Mouse (Mus musculus) forebrain, embryonic 11.5 days (tissue): Measurements from ENCODE around the gene D630003M21Rik. TPM values are rescaled to one million over a fixed set of nuclear protein-coding genes. Genes with fewer than 3 reads are reported as not detected.
A peak's percentile ranks its signal among the peaks of the same experiment; 100 is the strongest.

ENCODE experiments used
- ATAC-seq: fragments of 200-750 bp; cut with Nextera tagmentation; replicated peaks from 2 replicates; pipeline ENCODE4 v1.8.0; 2017; ENCODE audit warnings: moderate TSS enrichment; ENCODE audit not compliant: low FRiP score
- DNase-seq: peaks from one replicate; pipeline ENCODE4 v3.0.0-alpha.2; 2017; ENCODE audit warnings: low spot score
- H3K27ac ChIP-seq: fragments of 300-500 bp; sonication (generic); 2 replicates; pipeline ENCODE4 v1.5.1; 2014; ENCODE audit warnings: low read depth, low read length
- H3K27me3 ChIP-seq: fragments of 300-500 bp; sonication (generic); 2 replicates; pipeline ENCODE4 v1.6.1; 2014; ENCODE audit warnings: mild to moderate bottlenecking, low read length, mixed read lengths; ENCODE audit not compliant: control insufficient read depth, insufficient read depth
- H3K36me3 ChIP-seq: fragments of 300-500 bp; sonication (generic); 2 replicates; pipeline ENCODE4 v1.6.1; 2014; ENCODE audit warnings: mild to moderate bottlenecking, low read length, moderate library complexity, mixed read lengths; ENCODE audit not compliant: control insufficient read depth, insufficient read depth
- H3K4me1 ChIP-seq: fragments of 300-500 bp; sonication (generic); replicated peaks from 2 replicates; pipeline ENCODE4 v1.6.1; 2014; ENCODE audit warnings: low read length, mixed read lengths; ENCODE audit not compliant: control insufficient read depth, insufficient read depth
- H3K4me2 ChIP-seq: fragments of 300-500 bp; sonication (generic); 2 replicates; pipeline ENCODE4 v1.6.1; 2014; ENCODE audit warnings: low read depth, mild to moderate bottlenecking, low read length, moderate library complexity, mixed read lengths; ENCODE audit not compliant: severe bottlenecking
- H3K4me3 ChIP-seq: fragments of 300-500 bp; sonication (generic); 2 replicates; pipeline ENCODE4 v1.5.1; 2014; ENCODE audit warnings: low read depth, low read length
- H3K9ac ChIP-seq: fragments of 300-500 bp; sonication (generic); 2 replicates; pipeline ENCODE4 v1.6.1; 2014; ENCODE audit warnings: low read length
- H3K9me3 ChIP-seq: fragments of 300-500 bp; sonication (generic); 2 replicates; pipeline ENCODE4 v1.6.1; 2016; ENCODE audit warnings: low read length, mixed read lengths; ENCODE audit not compliant: control insufficient read depth
- WGBS: fragments of 180-500 bp; shearing (Covaris S2); extraction: QIAGEN DNeasy Blood & Tissue Kit; methylation state at CpG from one replicate; pipeline ENCODE4 v1.1.7; 2014; 5-methylcytosine and 5-hydroxymethylcytosine counted together
- polyA plus RNA-seq: library from polyadenylated mRNA; unstranded; fragments of >200 nt; fragmentation: Nextera tagmentation; extraction: Ambion mirVana; gene quantifications from 2 replicates; pipeline ENCODE4 v1.2.1, GENCODE M21; 2014

D630003M21Rik gene
- 2.7 and 2.9 TPM in 2 replicates for polyA plus RNA-seq

DNA sequence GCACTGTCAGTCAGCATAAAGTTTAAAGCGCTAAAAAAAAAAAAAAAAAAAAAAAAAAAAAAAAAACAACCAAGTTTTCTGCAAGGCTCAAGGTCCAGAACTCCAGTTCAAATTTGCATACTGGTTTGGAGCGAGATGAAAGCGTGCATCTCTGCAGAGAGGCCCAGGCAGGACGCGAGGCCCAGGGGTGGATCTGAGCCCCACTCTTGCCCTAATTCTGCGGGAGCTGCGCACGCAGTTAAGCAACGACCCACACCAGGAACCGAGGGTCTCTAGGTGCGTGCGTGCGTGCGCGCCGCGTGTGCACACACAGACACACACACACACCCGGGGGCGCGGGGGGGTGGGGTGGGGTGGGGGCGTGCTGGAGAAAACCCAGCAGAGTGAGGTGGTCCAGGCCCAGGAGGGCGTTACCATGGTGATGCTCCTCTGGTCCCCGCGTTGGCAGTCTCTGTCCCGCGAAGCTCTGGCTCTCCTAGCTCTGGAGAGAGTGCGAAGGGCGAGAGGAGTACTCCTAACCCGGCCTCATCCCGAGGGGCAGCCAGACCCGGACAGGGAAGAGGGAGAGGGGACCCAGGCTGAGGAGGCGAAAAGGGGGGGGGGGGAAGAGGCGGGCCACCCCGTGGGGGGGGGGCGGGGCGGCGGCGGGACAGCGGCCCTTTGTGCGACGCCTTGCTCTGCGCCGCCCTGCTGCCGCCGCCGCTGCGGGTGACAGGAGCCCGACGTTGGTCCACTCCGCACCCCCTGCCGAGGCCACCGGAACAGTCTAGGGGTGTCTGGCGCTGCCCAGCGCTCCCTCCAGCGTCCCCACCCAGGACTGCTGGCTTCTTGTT is at the start of gene D630003M21Rik:
TSS of gene D630003M21Rik (minus strand) at position 553 of the 833 bp plus-strand sequence.
- peaks cover 4% of the 10 kb centered on the region; the same call in 1 of the 2 replicates for H3K4me1 ChIP-seq
- ATAC-seq (peak; percentile 90), DNase-seq (peak; percentile 81)
- peak within 1 kb of the TSS; percentile 61 for H3K9ac ChIP-seq
- no peaks in the 10 kb centered on the region for H3K9me3 ChIP-seq
- under 1% methylated on average over 45 of the region's 55 CpGs for WGBS
- no peaks in the 10 kb centered on the region for H3K36me3 ChIP-seq
- H3K27ac ChIP-seq: no peak within 1 kb of the TSS
- H3K27me3 ChIP-seq: no peaks in the 10 kb centered on the region
- H3K4me3 ChIP-seq: peak within 1 kb of the TSS; percentile 37
- peak within 1 kb of the TSS; percentile 82 for H3K4me2 ChIP-seq

DNA sequence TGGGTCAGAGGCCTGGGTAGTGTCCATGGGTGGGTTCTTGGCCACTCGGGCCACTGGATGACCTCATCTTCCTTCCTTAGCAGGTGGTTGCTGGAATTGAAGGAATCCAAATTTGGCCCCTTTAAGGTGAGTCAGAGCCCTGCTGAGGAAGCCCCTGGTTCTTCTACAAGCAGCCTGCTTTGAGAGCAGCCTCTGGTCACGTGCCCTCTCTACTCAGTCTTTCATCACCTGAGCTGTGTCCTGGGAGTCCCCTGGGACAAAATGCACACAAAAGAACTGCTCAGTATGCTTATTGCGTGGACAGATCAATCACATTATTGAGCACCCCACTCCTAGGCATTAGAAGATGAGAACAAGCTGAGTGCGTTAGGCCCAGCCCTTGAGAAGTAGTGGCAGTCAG is 47.9 kb upstream of the D630003M21Rik start:
- H3K36me3 ChIP-seq: no peaks in the 10 kb centered on the region
- no peaks in the 10 kb centered on the region for H3K4me1 ChIP-seq
- H3K9me3 ChIP-seq: no peaks in the 10 kb centered on the region
- H3K4me2 ChIP-seq: no peak overlapping the region
- WGBS: 81% methylated on average over 4 of the region's 4 CpGs
- H3K4me3 ChIP-seq: no peak overlapping the region
- H3K9ac ChIP-seq: no peak overlapping the region
- ATAC-seq: no peak
- H3K27ac ChIP-seq: no peak overlapping the region
- no peaks in the 10 kb centered on the region for H3K27me3 ChIP-seq
- DNase-seq: no peak

DNA sequence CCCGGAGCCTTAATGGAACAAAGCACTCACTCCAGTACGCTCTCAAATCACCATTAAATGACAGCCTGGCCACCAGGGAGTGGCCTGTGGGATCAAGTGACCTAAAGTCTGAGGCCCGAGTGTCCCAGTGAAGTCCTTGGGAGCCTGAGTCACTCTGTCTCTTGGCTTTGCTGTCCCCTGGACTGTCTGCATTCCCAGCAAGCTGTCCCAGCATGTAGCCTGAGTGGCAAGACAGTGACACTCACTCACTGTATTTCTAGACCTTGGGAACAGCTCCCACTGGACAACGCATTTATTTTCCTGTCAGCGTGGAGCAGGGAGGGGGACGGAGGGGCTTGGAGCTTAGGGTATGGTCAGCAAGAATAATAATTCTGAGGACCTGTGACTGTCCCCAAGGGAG is 47.4 kb upstream of the D630003M21Rik start:
- ATAC-seq: no peak
- Histone ChIP-seq H3K9me3 (no peaks in the 10 kb centered on the region), H3K4me1 (no peaks in the 10 kb centered on the region), H3K4me2 (no peak overlapping the region), H3K36me3 (no peaks in the 10 kb centered on the region), H3K9ac (no peak overlapping the region), H3K27me3 (no peaks in the 10 kb centered on the region), H3K27ac (no peak overlapping the region), H3K4me3 (no peak overlapping the region)
- no peak for DNase-seq
- WGBS: 76% methylated on average over 6 of the region's 6 CpGs

DNA sequence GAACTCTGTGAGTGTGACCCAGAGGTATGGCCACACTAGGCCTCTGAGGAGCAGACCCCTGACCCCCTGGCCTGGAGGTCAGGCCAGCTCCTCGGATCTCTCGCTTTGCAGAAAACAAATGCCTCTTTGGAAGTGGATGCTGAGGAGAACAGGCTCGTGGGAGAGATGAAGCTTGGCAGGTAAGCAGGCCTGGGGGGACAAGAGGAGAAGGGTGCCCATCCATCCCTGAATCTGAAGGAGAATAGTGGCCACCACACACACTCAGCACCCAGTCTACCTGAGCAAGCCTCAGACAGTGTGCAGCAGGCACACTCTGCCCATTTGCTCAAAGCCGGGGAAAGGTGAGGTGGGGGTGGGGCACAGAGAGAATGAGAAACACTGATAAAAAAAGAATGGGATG is 46.8 kb upstream of the D630003M21Rik start:
- 70% methylated on average over 4 of the region's 4 CpGs for WGBS
- Histone ChIP-seq H3K4me3 (no peak overlapping the region), H3K4me2 (no peak overlapping the region), H3K27me3 (no peaks in the 10 kb centered on the region), H3K4me1 (no peaks in the 10 kb centered on the region), H3K9me3 (no peaks in the 10 kb centered on the region), H3K27ac (no peak overlapping the region), H3K9ac (no peak overlapping the region), H3K36me3 (no peaks in the 10 kb centered on the region)
- ATAC-seq: no peak
- DNase-seq: no peak

DNA sequence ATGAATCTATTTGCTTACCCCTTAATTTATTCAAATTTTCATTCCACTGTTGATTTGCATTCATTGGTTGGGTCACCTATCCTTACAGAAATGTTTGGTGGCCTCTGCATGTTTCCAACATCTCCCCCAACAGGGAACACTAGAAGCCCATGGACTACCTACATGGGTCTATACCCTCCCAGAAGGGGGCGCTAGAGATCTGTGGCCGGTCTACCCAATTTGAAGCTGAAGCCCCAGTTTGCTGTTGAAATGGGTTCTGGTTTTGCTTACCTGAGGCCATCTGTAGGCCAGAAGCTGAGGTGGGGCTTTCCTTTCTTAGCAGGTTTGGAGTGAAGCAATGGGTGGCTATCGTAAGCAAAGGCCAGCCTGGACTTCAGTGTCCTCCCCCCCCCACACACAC is 46.3 kb upstream of the D630003M21Rik start:
- H3K9ac ChIP-seq: no peak overlapping the region
- H3K27me3 ChIP-seq: no peaks in the 10 kb centered on the region
- ATAC-seq: no peak
- no peak overlapping the region for H3K27ac ChIP-seq
- WGBS: 93% methylated on average over 3 of the region's 3 CpGs
- H3K4me3 ChIP-seq: no peak overlapping the region
- DNase-seq: no peak
- no peaks in the 10 kb centered on the region for H3K36me3 ChIP-seq
- H3K9me3 ChIP-seq: no peaks in the 10 kb centered on the region
- no peak overlapping the region for H3K4me2 ChIP-seq
- H3K4me1 ChIP-seq: no peaks in the 10 kb centered on the region

DNA sequence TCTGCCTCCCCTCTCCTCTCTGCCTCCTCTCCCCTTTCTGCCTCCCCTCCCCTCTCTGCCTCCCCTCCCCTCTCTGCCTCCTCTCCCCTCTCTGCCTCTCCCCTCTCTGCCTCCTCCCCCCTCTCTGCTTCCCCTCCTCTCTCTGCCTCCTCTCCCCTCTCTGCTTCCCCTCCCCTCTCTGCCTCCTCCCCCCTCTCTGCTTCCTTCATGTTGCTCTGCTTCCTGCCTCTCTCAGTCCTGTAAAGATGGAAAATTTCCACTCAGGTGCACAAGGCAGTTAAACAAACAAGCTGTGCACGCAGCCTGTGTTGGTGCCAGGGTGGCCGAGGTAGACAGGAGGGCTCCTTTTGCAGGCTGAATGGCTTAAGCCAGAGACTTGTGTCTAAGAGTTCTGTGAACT is 44.6 kb upstream of the D630003M21Rik start:
- Histone ChIP-seq H3K36me3 (no peaks in the 10 kb centered on the region), H3K27ac (no peak overlapping the region), H3K9me3 (no peaks in the 10 kb centered on the region), H3K27me3 (no peaks in the 10 kb centered on the region), H3K4me1 (no peaks in the 10 kb centered on the region), H3K4me2 (no peak overlapping the region), H3K4me3 (no peak overlapping the region), H3K9ac (no peak overlapping the region)
- ATAC-seq: no peak
- 26% methylated on average over 2 of the region's 2 CpGs for WGBS
- peak; percentile 55 for DNase-seq

DNA sequence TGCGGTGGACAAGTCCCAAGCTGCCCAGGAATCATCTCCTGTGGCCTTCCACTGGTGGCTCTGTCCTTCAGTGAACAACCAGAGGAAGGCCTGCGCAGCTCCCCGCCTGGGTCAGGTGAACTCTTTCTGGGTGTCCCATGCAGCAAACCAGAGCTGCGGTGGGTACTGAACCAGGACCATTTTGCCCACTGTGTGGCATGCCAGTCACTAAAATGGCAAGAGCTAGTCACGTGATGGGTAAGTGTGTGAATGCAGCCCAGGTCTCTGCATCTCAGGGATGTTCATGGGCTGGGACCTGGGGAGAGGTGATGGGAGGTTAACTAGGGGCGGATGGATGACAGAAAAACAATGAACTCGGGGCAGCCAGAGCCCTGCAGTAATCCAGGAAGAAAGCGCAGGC is 41.0 kb upstream of the D630003M21Rik start:
- Histone ChIP-seq H3K9me3 (no peaks in the 10 kb centered on the region), H3K27ac (no peak overlapping the region), H3K4me3 (no peak overlapping the region), H3K4me2 (no peak overlapping the region), H3K4me1 (no peaks in the 10 kb centered on the region), H3K9ac (no peak overlapping the region), H3K36me3 (no peaks in the 10 kb centered on the region), H3K27me3 (no peaks in the 10 kb centered on the region)
- ATAC-seq (no peak), DNase-seq (no peak)
- WGBS: 82% methylated on average over 8 of the region's 8 CpGs

DNA sequence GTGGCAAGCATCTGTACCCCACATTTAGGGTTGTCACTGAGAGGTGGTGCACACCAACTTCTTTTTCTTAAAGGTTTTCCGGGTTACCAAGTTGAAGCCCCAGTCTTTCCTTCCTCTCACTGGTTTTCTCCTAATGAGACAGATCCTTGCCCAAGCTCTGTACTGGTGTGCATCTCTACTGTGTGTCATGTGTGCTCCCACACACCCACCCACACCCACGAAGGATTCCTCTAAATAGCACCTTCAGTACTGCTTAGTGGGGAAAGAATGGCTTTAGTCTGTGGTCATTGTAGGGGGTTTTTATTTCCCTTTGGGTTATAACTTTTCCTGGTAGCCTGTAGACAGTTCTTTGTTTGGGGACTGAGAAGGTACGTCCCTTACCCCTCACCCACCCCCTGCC is 35.9 kb upstream of the D630003M21Rik start:
- no peak overlapping the region for H3K9ac ChIP-seq
- WGBS: 83% methylated on average over 3 of the region's 3 CpGs
- H3K4me1 ChIP-seq: no peaks in the 10 kb centered on the region
- H3K36me3 ChIP-seq: no peaks in the 10 kb centered on the region
- ATAC-seq: no peak
- H3K27me3 ChIP-seq: no peaks in the 10 kb centered on the region
- no peak for DNase-seq
- H3K4me2 ChIP-seq: no peak overlapping the region
- no peak overlapping the region for H3K4me3 ChIP-seq
- no peaks in the 10 kb centered on the region for H3K9me3 ChIP-seq
- H3K27ac ChIP-seq: no peak overlapping the region

DNA sequence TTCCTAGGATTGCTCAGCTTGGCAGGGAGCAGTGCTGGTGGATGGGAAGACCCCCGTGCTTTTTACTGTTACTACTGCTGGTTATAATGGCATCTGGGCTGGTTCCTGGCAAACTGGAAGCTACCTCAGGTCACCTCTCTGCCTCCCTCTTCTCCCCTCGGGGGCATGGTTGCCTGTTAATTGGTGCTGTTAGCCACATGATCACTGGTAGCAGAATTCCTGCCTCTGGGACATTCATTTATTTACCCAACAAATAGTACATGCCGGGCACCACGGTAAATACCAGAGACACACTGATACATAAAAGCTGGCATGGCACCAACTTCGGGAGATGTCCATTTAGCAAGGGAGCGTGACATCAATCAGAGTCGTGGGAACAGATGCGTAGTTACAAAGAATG is 30.5 kb upstream of the D630003M21Rik start:
- Histone ChIP-seq H3K4me3 (no peak overlapping the region), H3K27ac (no peak overlapping the region), H3K9me3 (no peaks in the 10 kb centered on the region), H3K4me2 (no peak overlapping the region), H3K9ac (no peak overlapping the region), H3K27me3 (no peaks in the 10 kb centered on the region), H3K36me3 (no peaks in the 10 kb centered on the region), H3K4me1 (peaks cover 8% of the 10 kb centered on the region; the same call in 1 of the 2 replicates)
- no peak for ATAC-seq
- no peak for DNase-seq
- 84% methylated on average over 8 of the region's 8 CpGs for WGBS
